Mouse (Mus musculus): ENCODE data around the gene Sh3bp1. TPM values are rescaled to one million over a fixed set of nuclear protein-coding genes. Genes with fewer than 3 reads are reported as not detected.

Gene Sh3bp1
- total and polyA plus RNA-seq, 3 experiments = 21.0 to 80.2 TPM; not detected in 1

DNA sequence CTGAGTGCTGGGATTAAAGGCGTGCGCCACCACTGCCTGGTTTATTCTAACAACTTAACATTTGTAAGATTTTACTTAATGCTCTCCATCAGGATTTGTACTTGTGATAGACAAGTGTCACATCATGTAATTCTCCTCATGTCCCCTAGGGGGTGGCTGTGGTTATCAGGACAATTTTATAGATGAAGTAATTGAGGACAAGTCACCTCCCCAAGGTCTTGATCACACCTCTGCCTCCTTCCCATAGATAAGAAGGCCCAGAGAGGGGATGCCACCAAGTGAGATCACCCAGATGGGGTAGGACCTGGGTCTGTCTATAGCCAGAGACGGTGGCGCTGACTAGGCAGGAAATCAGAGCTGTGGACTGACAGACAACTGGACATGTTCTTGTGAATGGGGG lies 56.8 kb downstream of the Sh3bp1 start:
- H3K79me2 ChIP-seq (ENCODE audit: control insufficient read depth, insufficient read depth, low read length, poor library complexity) = no peaks in the 10 kb centered on the region
- no peaks in the 10 kb centered on the region for H3K4me1 ChIP-seq (ENCODE audit: control insufficient read depth in 1 of 2, insufficient read depth in 2 of 2, low read length in 2 of 2)
- H3K4me3 ChIP-seq (ENCODE audit: control insufficient read depth in 1 of 2, insufficient read depth in 1 of 2, low read depth in 2 of 2, low read length in 2 of 2) = no peak overlapping the region
- H3K36me3 ChIP-seq (ENCODE audit: control insufficient read depth in 1 of 2, insufficient read depth in 2 of 2, low read length in 2 of 2) = no peaks in the 10 kb centered on the region
- no peak overlapping the region for H3K27ac ChIP-seq (ENCODE audit: control insufficient read depth, low read depth, low read length)
- no peaks in the 10 kb centered on the region for H3K27me3 ChIP-seq (ENCODE audit: control insufficient read depth in 1 of 2, insufficient read depth in 2 of 2, low read length in 2 of 2)
- no peak for TF ChIP-seq TBP (IDR thresholded peaks at IDR 0.05; ENCODE audit: low read depth, low read length)
- TF ChIP-seq MAZ (IDR thresholded peaks at IDR 0.05; ENCODE audit: low read depth, low read length) = no peak
- TF ChIP-seq GATA1 (IDR thresholded peaks at IDR 0.05; ENCODE audit: low read depth, low read length) = 0 out of 2 replicates have a peak, but pooled peaks have one; percentile 21
- TF ChIP-seq ZKSCAN1 (IDR thresholded peaks at IDR 0.05; ENCODE audit: low read depth, low read length) = no peak
- no peak for TF ChIP-seq ETS1 (IDR thresholded peaks at IDR 0.05; ENCODE audit: low read depth, low read length)
- no peak for TF ChIP-seq CHD1 (IDR thresholded peaks at IDR 0.05; ENCODE audit: low read depth, low read length)
- TF ChIP-seq ZC3H11A (IDR thresholded peaks at IDR 0.05; ENCODE audit: low read depth, low read length) = no peak
- TF ChIP-seq RAD21 (IDR thresholded peaks at IDR 0.05; ENCODE audit: low read depth, low read length) = peak; percentile 31
- peak in 2 of 3 experiments; percentile 58 to 62; a peak in 4 of 6 replicates for TF ChIP-seq CTCF (IDR thresholded peaks at IDR 0.05 in 2 of 3, conservative IDR thresholded peaks at IDR 0.05 in 1 of 3; ENCODE audit: control insufficient read depth in 1 of 3, insufficient read depth in 1 of 3, low read depth in 2 of 3, low read length in 3 of 3, poor library complexity in 1 of 3, severe bottlenecking in 1 of 3)
- TF ChIP-seq POLR2AphosphoS2 (IDR thresholded peaks at IDR 0.05; ENCODE audit: low read length) = no peak
- TF ChIP-seq MAX (IDR thresholded peaks at IDR 0.05; ENCODE audit: low read length) = no peak
- TF ChIP-seq SMC3 (IDR thresholded peaks at IDR 0.05; ENCODE audit: low read depth, low read length) = peak; percentile 31
- TF ChIP-seq MYC (IDR thresholded peaks at IDR 0.05; ENCODE audit: low read depth, low read length) = no peak
- TF ChIP-seq ELF1 (IDR thresholded peaks at IDR 0.05; ENCODE audit: low read depth, low read length) = no peak
- TF ChIP-seq POLR2A (IDR thresholded peaks at IDR 0.05; ENCODE audit: control insufficient read depth in 1 of 2, insufficient read depth in 1 of 2, low read depth in 1 of 2, low read length in 2 of 2, poor library complexity in 1 of 2) = no peak
- H3K9ac ChIP-seq (ENCODE audit: control insufficient read depth, low read depth, low read length, poor library complexity, severe bottlenecking) = no peak overlapping the region
- DNase-seq (ENCODE audit: low read depth, low spot score) = peak; percentile 60
- no peaks in the 10 kb centered on the region for H3K9me3 ChIP-seq (replicated peaks; ENCODE audit: insufficient read depth, low read length)

DNA sequence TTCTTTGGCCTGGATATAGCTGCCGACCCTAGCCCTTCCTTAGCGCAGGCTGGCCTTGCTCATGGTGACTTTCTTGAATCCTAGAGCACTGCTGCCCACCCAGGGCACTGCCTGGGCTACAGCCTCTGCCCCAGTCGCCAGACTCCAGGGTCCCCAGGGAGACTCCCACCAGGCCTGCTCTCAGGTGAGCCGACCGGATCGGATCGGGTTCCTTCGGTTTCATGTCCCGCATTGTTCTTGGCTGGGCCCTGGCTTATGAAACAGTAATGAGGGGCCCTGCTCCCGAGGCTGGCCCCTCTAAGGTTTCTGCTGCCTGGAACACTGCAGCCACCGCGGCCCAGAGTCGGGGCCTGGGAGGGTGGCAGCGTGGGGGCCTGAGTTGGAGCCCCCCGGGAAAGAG lies 57.5 kb downstream of the Sh3bp1 start:
- Histone ChIP-seq H3K27me3 (ENCODE audit: control insufficient read depth in 1 of 2, insufficient read depth in 2 of 2, low read length in 2 of 2) (no peaks in the 10 kb centered on the region), H3K4me3 (ENCODE audit: control insufficient read depth in 1 of 2, insufficient read depth in 1 of 2, low read depth in 2 of 2, low read length in 2 of 2) (no peak overlapping the region), H3K79me2 (ENCODE audit: control insufficient read depth, insufficient read depth, low read length, poor library complexity) (no peaks in the 10 kb centered on the region), H3K9me3 (replicated peaks; ENCODE audit: insufficient read depth, low read length) (no peaks in the 10 kb centered on the region), H3K27ac (ENCODE audit: control insufficient read depth, low read depth, low read length) (no peak overlapping the region), H3K36me3 (ENCODE audit: control insufficient read depth in 1 of 2, insufficient read depth in 2 of 2, low read length in 2 of 2) (no peaks in the 10 kb centered on the region), H3K9ac (ENCODE audit: control insufficient read depth, low read depth, low read length, poor library complexity, severe bottlenecking) (no peak overlapping the region), H3K4me1 (ENCODE audit: control insufficient read depth in 1 of 2, insufficient read depth in 2 of 2, low read length in 2 of 2) (no peaks in the 10 kb centered on the region)
- no peak for TF ChIP-seq GATA1 (IDR thresholded peaks at IDR 0.05; ENCODE audit: low read depth, low read length)
- no peak for TF ChIP-seq MEF2A (IDR thresholded peaks at IDR 0.05; ENCODE audit: extremely low read depth, insufficient replicate concordance, low read depth, low read length, poor library complexity, severe bottlenecking)
- TF ChIP-seq HCFC1 (IDR thresholded peaks at IDR 0.05; ENCODE audit: low read depth, low read length) = no peak
- TF ChIP-seq JUND (IDR thresholded peaks at IDR 0.05; ENCODE audit: low read depth, low read length) = no peak
- no peak for TF ChIP-seq CHD1 (IDR thresholded peaks at IDR 0.05; ENCODE audit: low read depth, low read length)
- no peak for TF ChIP-seq ELF1 (IDR thresholded peaks at IDR 0.05; ENCODE audit: low read depth, low read length)
- TF ChIP-seq CTCF (IDR thresholded peaks at IDR 0.05 in 2 of 3, conservative IDR thresholded peaks at IDR 0.05 in 1 of 3; ENCODE audit: control insufficient read depth in 1 of 3, insufficient read depth in 1 of 3, low read depth in 2 of 3, low read length in 3 of 3, poor library complexity in 1 of 3, severe bottlenecking in 1 of 3) = no peak
- TF ChIP-seq MXI1 (IDR thresholded peaks at IDR 0.05; ENCODE audit: low read depth, low read length) = no peak
- no peak for TF ChIP-seq KAT2A (conservative IDR thresholded peaks at IDR 0.05; ENCODE audit: low read depth, low read length)
- TF ChIP-seq ZMIZ1 (IDR thresholded peaks at IDR 0.05; ENCODE audit: low read depth, low read length) = no peak
- TF ChIP-seq SMC3 (IDR thresholded peaks at IDR 0.05; ENCODE audit: low read depth, low read length) = no peak
- DNase-seq (ENCODE audit: low read depth, low spot score) = no peak
